Mouse (Mus musculus): Measurements from ENCODE around the gene Mfap4.
A peak's percentile ranks its signal among the peaks of the same experiment; 100 is the strongest.

Gene Mfap4

DNA sequence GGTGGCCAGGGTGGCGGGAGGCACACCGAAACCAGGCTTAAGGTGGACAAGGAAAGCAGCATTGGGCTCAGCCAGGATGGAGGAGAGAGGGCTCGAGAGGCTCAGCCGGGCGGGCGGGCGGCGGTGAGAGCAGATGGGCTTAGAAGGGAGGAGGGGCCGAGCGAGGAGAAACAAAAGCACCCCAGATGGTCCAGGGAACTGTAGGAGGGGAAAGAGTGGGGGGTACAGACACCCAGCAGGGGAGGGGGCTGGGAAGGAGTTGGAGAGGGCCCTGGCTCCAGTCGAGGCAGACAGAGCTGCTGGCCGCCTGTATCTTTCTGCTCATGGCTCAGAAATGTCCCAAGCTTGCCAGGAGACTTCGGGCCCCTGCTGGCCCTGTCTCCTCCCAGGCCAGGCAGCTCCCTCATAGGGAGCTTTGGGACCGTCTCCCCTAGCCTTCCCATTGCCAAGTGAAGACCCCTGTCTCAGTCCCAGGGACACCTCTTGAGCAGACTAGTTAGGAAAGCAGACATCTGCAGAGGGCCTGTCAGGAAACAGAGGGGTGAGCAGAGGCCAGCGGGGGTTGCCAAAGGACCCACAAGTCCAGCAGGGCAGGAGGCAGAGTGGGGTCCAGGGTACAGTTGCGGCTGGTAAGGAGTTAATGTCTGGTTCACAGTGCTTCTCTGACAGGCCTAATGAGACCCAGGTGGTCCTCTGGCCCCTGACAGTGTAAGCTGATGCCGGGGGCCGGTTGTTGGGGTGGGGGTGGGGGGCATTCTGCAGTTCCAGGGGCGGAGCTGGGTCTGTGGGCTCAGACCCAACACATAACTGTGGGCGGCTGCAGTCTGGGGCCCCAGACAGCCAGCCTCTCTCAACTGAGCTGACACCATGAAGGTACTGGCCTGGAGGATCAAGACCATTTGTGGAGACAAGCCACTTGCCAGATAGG, at the start of gene Mfap4:
TSS of gene Mfap4 (plus strand) at position 819 of the 928 bp plus-strand sequence.
- peak; percentile 70 to 72 for DNase-seq (ENCODE audit: low spot score in 2 of 2)

- DNase-seq (ENCODE audit: low spot score in 2 of 2), result no peak
Measured at GRCm38 (mm10) chr11:61436298-61436697, 48.9 kb upstream of the Mfap4 start.

- DNase-seq (ENCODE audit: low spot score in 2 of 2), result no peak
Measured at GRCm38 (mm10) chr11:61439170-61439569, 46.1 kb upstream of the Mfap4 start.

DNA sequence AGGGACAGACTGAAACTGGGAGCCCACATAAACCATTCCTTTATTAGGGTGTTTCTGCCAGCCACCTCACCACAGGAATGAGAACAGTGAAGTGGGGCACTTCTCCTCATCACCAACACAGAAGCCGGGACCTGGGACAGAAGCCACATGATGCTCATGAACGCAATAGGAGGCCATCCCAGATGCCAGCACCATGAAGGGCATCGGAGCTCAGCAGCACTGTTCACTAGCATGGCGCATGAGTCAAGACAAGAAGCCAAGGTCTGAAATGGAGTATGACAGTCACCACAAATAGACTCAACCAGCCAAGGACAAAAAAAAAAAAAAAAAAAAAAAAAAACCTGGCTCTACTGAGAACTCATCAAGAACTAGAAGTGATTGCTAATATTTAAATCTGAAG, 44.8 kb upstream of the Mfap4 start:
- no peak for DNase-seq (ENCODE audit: low spot score in 2 of 2)

DNA sequence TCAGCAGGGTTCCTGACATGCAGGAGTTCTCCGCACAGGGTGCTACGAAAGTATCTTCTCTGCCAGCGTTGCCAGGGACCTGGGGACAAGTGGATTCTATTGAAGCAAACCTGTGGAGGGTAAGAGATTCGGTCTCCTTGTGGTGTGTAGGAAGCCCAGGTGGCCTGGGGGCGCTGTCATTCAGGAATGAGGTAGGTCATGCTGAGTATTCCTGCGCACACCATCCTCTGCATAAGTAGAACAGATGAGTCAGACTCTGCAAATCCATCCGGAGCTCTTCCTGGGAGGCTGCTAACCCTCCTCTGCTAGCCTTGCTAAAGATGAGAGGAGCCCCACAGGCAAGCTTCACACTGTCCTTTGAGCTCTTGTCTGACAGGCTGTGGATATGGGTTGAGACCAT, 43.6 kb upstream of the Mfap4 start:
- no peak for DNase-seq (ENCODE audit: low spot score in 2 of 2)

DNA sequence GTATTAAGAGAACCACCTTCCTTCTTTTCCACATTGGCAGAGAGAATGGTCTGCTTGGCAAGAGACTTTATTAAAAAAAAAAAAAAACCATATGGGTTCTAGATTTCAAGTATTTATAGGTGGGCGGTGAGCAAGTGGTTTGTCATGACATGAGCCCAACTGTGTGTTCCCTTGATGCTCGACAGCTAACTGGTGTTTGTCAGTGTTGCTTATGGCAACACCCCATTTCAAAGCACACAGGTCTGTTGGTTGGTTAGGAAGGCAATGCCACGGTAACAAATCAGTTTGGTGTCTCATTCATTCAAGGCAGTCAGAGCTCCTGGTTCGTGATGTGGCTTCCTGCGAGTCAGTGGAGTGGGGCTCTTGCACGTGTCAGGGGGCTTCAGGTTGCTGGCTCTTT, 41.4 kb upstream of the Mfap4 start:
- no peak for DNase-seq (ENCODE audit: low spot score in 2 of 2)

DNA sequence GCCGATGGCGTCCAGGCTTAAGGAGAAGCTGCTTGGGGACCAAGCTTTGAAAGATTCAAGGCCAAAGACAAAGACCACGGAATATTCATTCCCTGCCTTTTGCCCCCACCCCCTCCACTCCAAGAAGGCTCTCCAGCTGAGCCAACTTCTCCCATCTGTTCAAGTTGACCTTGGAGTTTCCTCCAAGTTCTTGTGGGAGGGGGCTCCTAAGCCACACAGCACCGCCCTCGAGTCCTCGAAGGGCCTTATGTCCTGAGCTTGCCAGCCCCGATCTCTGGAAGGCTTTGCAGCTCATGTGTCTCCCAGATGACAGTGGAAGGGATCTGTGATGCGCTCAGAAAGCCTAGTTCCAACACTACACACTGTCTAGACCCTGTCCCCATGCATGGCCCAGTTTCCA, 37.9 kb upstream of the Mfap4 start:
- DNase-seq (ENCODE audit: low spot score in 2 of 2), result peak in 1 of 2 experiments; percentile 43

DNA sequence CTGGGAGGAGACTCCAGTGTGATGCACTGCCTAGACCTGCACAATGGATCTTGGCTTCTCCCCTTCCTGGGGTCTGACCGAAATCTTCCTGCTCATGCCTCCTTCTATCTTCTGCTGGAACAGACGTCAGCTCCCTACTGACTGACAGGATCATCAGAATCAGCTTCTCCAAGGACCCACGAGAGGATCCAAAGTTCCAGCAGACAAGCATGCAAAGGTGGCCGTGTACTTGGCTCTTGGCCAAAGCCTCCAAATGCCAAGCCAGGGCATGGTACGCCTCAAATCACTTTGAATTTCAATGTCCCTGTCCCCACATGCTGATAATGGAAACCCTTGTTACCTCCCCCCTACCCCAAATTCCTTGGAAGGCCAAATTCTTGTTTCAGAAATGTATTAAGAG, 37.2 kb upstream of the Mfap4 start:
- DNase-seq (ENCODE audit: low spot score in 2 of 2), result no peak

- peak in 1 of 2 experiments; percentile 36 for DNase-seq (ENCODE audit: low spot score in 2 of 2)
Measured at GRCm38 (mm10) chr11:61448599-61449225, 36.5 kb upstream of the Mfap4 start.

GRCm38 (mm10) chr11:61449499-61450292, 35.5 kb upstream of the Mfap4 start:
- DNase-seq (ENCODE audit: low spot score in 2 of 2), result no peak

GRCm38 (mm10) chr11:61464071-61464470, 21.2 kb upstream of the Mfap4 start:
- DNase-seq (ENCODE audit: low spot score in 2 of 2), result no peak

DNA sequence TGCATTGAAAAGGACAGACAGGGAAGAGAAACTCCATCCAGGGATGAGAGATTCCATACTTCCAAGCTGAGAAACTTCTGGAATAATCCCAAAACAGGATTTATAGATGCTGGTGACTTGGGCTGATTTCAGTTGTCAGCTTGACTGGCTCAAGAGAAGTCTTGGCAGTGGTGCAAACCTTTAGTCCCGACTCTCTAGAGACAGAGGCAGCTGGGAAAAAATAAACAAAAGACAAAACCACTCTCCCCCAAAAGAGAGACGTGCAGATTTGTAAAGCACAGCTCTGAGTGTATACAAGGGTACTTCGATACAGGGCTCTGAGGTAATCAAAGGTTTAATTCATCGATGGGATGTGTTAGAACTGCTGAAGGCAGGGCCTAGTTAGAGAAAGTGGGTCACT, 19.8 kb upstream of the Mfap4 start:
- no peak for DNase-seq (ENCODE audit: low spot score in 2 of 2)

- no peak for DNase-seq (ENCODE audit: low spot score in 2 of 2)
Measured at GRCm38 (mm10) chr11:61468534-61468933, 16.7 kb upstream of the Mfap4 start.

GRCm38 (mm10) chr11:61469317-61469917, 15.8 kb upstream of the Mfap4 start:
- DNase-seq (ENCODE audit: low spot score in 2 of 2), result no peak

DNA sequence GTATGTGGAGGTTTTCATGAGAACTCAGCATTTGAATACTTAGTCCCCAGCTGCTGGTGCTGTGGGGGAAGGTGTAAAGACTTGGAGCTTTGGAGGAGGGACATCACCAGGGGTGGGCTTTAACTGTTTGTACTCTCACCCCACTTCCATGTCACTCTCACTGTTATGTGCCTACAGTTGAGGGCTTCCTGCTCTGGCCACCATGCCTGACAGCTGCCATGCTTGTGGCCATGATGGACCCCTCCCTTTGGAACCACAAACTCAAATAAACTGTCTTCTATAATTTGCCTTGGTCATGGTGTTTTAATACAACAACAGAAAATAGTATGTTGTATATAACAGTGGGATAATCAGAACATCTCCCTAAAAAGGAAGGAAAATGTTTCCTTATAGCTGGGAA, 14.4 kb upstream of the Mfap4 start:
- DNase-seq (ENCODE audit: low spot score in 2 of 2), result no peak

GRCm38 (mm10) chr11:61473630-61474029, 11.6 kb upstream of the Mfap4 start:
- DNase-seq (ENCODE audit: low spot score in 2 of 2), result no peak

- DNase-seq (ENCODE audit: low spot score in 2 of 2), result no peak
Measured at GRCm38 (mm10) chr11:61476786-61477382, 8.3 kb upstream of the Mfap4 start.

DNA sequence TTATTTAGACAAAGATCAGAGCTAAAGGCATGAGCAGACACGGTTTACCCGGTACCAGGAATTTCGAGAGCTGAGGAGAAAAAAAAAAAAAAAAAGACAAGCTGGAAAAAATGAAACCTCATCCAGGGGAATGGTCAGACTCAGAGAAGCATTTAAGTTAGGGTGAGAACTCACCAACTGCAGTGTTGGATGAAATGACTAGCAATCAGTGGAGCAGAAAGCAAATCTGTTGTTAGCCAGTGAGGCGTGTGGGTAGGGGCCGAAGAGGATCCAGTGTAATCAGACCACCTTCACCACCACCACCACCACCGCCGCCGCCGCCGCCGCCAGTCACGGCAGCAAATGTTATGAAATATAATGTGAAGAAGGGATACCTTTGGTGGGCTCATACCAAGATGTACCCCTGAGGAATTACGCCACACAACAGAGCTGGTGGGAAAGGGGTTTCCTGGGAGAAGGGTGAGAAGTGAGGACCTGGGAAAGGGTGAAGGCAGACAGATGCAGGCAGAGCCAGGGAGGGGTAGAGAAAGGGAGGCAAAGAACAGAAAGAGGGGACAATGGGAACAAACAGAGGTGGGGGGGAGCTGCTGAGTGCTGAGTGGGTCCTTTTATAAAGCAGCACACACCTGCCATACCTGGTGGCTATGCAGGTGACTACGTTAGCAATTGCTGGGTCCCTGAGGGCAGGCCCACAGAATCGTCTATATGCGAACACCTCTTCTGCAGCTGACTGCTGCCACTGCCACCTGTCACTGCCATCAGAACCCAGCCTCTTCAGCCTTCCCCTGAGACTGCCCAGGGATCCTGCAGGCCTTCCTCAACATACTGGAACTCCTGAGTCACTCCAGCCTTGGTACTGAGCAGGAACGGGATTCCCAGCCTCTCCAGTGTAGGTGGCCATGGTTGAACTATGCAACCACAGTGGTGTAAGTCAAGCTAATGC, 7.4 kb upstream of the Mfap4 start:
- no peak for DNase-seq (ENCODE audit: low spot score in 2 of 2)

- DNase-seq (ENCODE audit: low spot score in 2 of 2), result no peak
Measured at GRCm38 (mm10) chr11:61478788-61479187, 6.4 kb upstream of the Mfap4 start.
